Mouse (Mus musculus): ENCODE measurements around the gene Agbl1. TPM values are rescaled to one million over a fixed set of nuclear protein-coding genes. Genes with fewer than 3 reads are reported as not detected.

Agbl1 gene
- under 1 TPM; 0.11 to 0.21 TPM for total RNA-seq (2021)
- polyA plus RNA-seq (2012; rRNA removed) = 0.08 and 0.09 TPM in 2 replicates
- long read RNA-seq = 0 reads

DNA sequence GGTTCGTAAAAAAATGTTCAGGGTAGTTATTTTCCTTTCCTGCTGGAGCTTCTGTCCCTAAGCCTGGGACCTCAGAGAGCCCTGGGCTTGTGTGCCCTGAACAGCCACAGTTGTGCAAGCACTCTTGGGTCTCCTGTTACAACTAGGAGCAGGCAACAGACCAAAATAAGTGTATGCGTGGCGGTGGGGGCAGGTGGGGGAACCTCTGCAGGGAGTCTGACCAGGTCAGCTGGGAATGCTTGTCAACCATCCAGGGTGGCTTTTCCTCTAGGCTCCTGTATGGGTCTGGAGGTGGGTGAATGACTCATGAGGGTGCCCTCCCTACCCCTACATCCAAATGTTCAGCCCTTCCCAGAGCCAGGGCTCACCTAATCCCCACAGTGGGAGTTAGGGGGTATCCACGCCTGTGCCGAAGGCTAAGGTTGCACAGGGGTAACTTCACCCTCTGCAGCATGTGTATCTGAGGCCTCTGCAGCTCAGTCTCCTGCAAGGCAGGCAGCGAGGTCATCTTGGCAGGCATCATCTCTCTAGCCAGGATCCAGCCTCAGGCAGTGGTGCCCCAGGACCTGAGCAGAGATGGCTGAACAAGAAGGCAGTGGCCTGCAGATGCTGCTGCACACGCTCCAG, at the start of gene Agbl1:
TSS of gene Agbl1 (plus strand) at position 577 of the 627 bp plus-strand sequence.
- H3K9ac ChIP-seq (ENCODE audit: low read depth, low read length) = no peak within 1 kb of the TSS
- no peaks in the 10 kb centered on the region for H3K4me1 ChIP-seq (ENCODE audit: control insufficient read depth, insufficient read depth, low read length)
- no peaks in the 10 kb centered on the region for H3K27me3 ChIP-seq (ENCODE audit: control insufficient read depth, insufficient read depth, low read length)
- intact Hi-C loops (cut with DNase I) = no loop called here
- H3K4me3 ChIP-seq = no peak within 1 kb of the TSS
- no peak for DNase-seq
- H3K27ac ChIP-seq = no peak within 1 kb of the TSS
- no peaks in the 10 kb centered on the region for H3K79me2 ChIP-seq (replicated peaks; ENCODE audit: control insufficient read depth, insufficient read depth, low read length)
- no peaks in the 10 kb centered on the region for H3K36me3 ChIP-seq (ENCODE audit: control insufficient read depth, insufficient read depth, low read length)
- WGBS = 49% methylated on average over 7 of the region's 7 CpGs
- TF ChIP-seq CTCF (IDR thresholded peaks at IDR 0.05) (no peak), POLR2A (IDR thresholded peaks at IDR 0.05; ENCODE audit: insufficient read depth, low read depth, low read length) (no peak), EP300 (IDR thresholded peaks at IDR 0.05; ENCODE audit: insufficient read depth, low read depth, low read length) (no peak)

DNA sequence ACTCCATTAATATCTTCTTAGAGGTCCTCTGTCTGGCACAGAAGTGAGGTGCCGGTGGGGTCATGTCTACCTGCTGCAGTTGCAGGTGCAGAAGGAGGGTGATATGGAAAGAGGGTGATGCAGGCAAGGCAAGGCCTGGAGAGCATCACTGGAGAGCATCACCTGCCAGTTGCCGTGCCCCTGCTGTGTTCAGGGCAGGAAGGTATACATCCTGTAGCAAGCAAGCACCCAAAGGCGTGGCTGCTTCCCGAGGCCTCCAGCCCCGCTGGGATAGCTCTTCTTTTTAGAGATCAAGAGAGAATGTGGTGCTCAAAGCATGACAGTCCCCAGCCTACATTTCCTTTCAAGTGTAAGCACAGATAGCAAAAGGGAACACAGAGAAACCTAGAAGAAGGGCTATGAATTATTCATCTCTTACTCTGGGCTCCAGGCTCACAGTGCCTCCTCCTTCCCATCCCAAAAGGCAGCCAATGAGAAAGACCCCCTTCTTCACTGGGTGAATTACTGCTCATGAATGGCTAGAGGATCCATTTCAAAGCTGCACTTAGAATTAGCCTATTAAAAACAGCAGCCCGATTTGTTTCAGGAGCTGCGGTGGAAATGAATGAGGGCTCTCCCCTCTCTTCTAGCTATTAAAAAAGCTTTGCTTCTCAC, 44.6 kb upstream of the Agbl1 start:
- intact Hi-C loops (cut with DNase I) = no loop called here
- Histone ChIP-seq H3K36me3 (ENCODE audit: control insufficient read depth, insufficient read depth, low read length) (no peaks in the 10 kb centered on the region), H3K79me2 (replicated peaks; ENCODE audit: control insufficient read depth, insufficient read depth, low read length) (no peaks in the 10 kb centered on the region), H3K9ac (ENCODE audit: low read depth, low read length) (no peak overlapping the region), H3K4me3 (no peak overlapping the region), H3K4me1 (ENCODE audit: control insufficient read depth, insufficient read depth, low read length) (no peaks in the 10 kb centered on the region), H3K27ac (no peak overlapping the region), H3K27me3 (ENCODE audit: control insufficient read depth, insufficient read depth, low read length) (no peaks in the 10 kb centered on the region)
- 62% methylated on average over 7 of the region's 7 CpGs for WGBS
- TF ChIP-seq POLR2A (IDR thresholded peaks at IDR 0.05; ENCODE audit: insufficient read depth, low read depth, low read length) (no peak), CTCF (IDR thresholded peaks at IDR 0.05) (no peak), EP300 (IDR thresholded peaks at IDR 0.05; ENCODE audit: insufficient read depth, low read depth, low read length) (no peak)
- no peak for DNase-seq

DNA sequence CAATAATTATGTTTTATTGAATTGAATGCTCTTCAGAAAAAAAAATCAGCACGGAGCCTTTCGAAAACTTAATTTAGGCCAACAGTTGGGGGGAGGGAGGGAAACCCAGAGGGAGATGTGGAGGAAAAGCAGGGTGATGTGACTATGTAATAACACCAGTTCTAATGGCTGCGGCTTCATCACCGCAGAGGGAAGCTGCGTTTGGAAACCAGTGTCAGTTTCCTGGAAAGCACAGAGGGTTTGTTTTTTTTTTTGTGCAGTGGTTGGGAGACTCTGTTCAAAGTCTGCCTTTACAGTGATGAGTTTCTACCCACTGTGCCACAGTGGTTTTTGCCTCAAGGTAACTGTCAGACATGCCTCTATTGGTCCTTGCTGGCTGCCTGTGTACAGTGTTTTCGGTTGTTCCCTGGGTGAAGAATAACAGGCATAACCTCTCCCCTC, 44.0 kb upstream of the Agbl1 start:
- Histone ChIP-seq H3K27ac (no peak overlapping the region), H3K9ac (ENCODE audit: low read depth, low read length) (no peak overlapping the region), H3K27me3 (ENCODE audit: control insufficient read depth, insufficient read depth, low read length) (no peaks in the 10 kb centered on the region), H3K4me1 (ENCODE audit: control insufficient read depth, insufficient read depth, low read length) (no peaks in the 10 kb centered on the region), H3K36me3 (ENCODE audit: control insufficient read depth, insufficient read depth, low read length) (no peaks in the 10 kb centered on the region), H3K79me2 (replicated peaks; ENCODE audit: control insufficient read depth, insufficient read depth, low read length) (no peaks in the 10 kb centered on the region), H3K4me3 (no peak overlapping the region)
- DNase-seq = no peak
- no peak for TF ChIP-seq CTCF (IDR thresholded peaks at IDR 0.05)
- TF ChIP-seq POLR2A (IDR thresholded peaks at IDR 0.05; ENCODE audit: insufficient read depth, low read depth, low read length) = no peak
- TF ChIP-seq EP300 (IDR thresholded peaks at IDR 0.05; ENCODE audit: insufficient read depth, low read depth, low read length) = no peak
- 56% methylated on average over 6 of the region's 6 CpGs for WGBS
- intact Hi-C loops (cut with DNase I) = no loop called here

GRCm38 (mm10) chr7:76218546-76218945, 11.1 kb upstream of the Agbl1 start:
- intact Hi-C loops (cut with DNase I) = no loop called here
- Histone ChIP-seq H3K27me3 (ENCODE audit: control insufficient read depth, insufficient read depth, low read length) (no peaks in the 10 kb centered on the region), H3K4me1 (ENCODE audit: control insufficient read depth, insufficient read depth, low read length) (no peaks in the 10 kb centered on the region), H3K27ac (no peak overlapping the region), H3K79me2 (replicated peaks; ENCODE audit: control insufficient read depth, insufficient read depth, low read length) (no peaks in the 10 kb centered on the region), H3K4me3 (no peak overlapping the region), H3K36me3 (ENCODE audit: control insufficient read depth, insufficient read depth, low read length) (no peaks in the 10 kb centered on the region), H3K9ac (ENCODE audit: low read depth, low read length) (no peak overlapping the region)
- 67% methylated on average over 4 of the region's 4 CpGs for WGBS
- no peak for TF ChIP-seq CTCF (IDR thresholded peaks at IDR 0.05)
- TF ChIP-seq POLR2A (IDR thresholded peaks at IDR 0.05; ENCODE audit: insufficient read depth, low read depth, low read length) = no peak
- TF ChIP-seq EP300 (IDR thresholded peaks at IDR 0.05; ENCODE audit: insufficient read depth, low read depth, low read length) = no peak
- no peak for DNase-seq

- no peak overlapping the region for H3K4me3 ChIP-seq
- intact Hi-C loops (cut with DNase I) = no loop called here
- no peaks in the 10 kb centered on the region for H3K79me2 ChIP-seq (replicated peaks; ENCODE audit: control insufficient read depth, insufficient read depth, low read length)
- H3K9ac ChIP-seq (ENCODE audit: low read depth, low read length) = no peak overlapping the region
- no peak for DNase-seq
- no peaks in the 10 kb centered on the region for H3K4me1 ChIP-seq (ENCODE audit: control insufficient read depth, insufficient read depth, low read length)
- TF ChIP-seq CTCF (IDR thresholded peaks at IDR 0.05) (no peak), EP300 (IDR thresholded peaks at IDR 0.05; ENCODE audit: insufficient read depth, low read depth, low read length) (no peak), POLR2A (IDR thresholded peaks at IDR 0.05; ENCODE audit: insufficient read depth, low read depth, low read length) (no peak)
- no peaks in the 10 kb centered on the region for H3K36me3 ChIP-seq (ENCODE audit: control insufficient read depth, insufficient read depth, low read length)
- 78% methylated on average over 7 of the region's 7 CpGs for WGBS
- no peaks in the 10 kb centered on the region for H3K27me3 ChIP-seq (ENCODE audit: control insufficient read depth, insufficient read depth, low read length)
- H3K27ac ChIP-seq = no peak overlapping the region
Measured at GRCm38 (mm10) chr7:76219797-76220469, 9.8 kb upstream of the Agbl1 start.

DNA sequence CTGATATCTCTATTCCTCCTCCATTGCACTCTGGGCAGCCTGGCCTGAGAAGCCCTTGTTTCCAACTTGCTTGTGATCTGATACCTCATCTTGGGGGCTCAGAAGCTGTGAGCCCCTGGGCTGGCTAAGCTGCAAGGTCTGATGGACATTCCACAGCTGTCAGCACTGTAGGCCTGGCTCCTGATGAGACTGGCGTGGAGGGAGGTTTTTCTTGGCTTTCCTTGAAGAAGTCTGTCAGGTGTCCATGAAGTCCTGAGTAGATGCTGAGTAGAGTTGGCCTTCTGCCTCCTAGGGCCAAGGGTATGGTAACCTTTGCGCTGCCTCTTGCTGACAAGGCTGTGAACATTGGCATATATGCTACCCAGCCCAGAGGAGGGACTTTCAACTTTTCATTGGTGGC, 7.0 kb upstream of the Agbl1 start:
- Histone ChIP-seq H3K9ac (ENCODE audit: low read depth, low read length) (no peak overlapping the region), H3K4me3 (no peak overlapping the region), H3K27me3 (ENCODE audit: control insufficient read depth, insufficient read depth, low read length) (no peaks in the 10 kb centered on the region), H3K4me1 (ENCODE audit: control insufficient read depth, insufficient read depth, low read length) (no peaks in the 10 kb centered on the region), H3K27ac (no peak overlapping the region), H3K36me3 (ENCODE audit: control insufficient read depth, insufficient read depth, low read length) (no peaks in the 10 kb centered on the region), H3K79me2 (replicated peaks; ENCODE audit: control insufficient read depth, insufficient read depth, low read length) (no peaks in the 10 kb centered on the region)
- intact Hi-C loops (cut with DNase I) = no loop called here
- no peak for DNase-seq
- whole genome bisulfite sequencing = 67% methylated on average over 2 of the region's 2 CpGs
- TF ChIP-seq EP300 (IDR thresholded peaks at IDR 0.05; ENCODE audit: insufficient read depth, low read depth, low read length) = no peak
- TF ChIP-seq CTCF (IDR thresholded peaks at IDR 0.05) = no peak
- no peak for TF ChIP-seq POLR2A (IDR thresholded peaks at IDR 0.05; ENCODE audit: insufficient read depth, low read depth, low read length)
